15 mouse cellular contexts compared by ENCODE assay signal in genomic region chr11:12857358-12858199, GRCm38 (mm10).
A peak's percentile ranks its signal among the peaks of the same experiment; 100 is the strongest.
DNase-seq lines count a peak whose midpoint lies in the region; ATAC-seq and TF ChIP-seq lines count a peak whose summit lies in the region.
"Had no signal": no experiment of that assay in that cellular context is flagged by ENCODE, and none has a peak within 500 bp of the region (broad histone marks: within the 10 kb centered on the region; RNA-seq: fewer than 3 reads in every experiment).

No protein-coding gene starts in this region.

- H3K9ac ChIP-seq in forebrain, embryonic 13.5 days = no peak overlapping the region
- H3K9ac ChIP-seq in forebrain, postnatal 0 days = no peak overlapping the region
- no peak overlapping the region for H3K9ac ChIP-seq in liver, embryonic 11.5 days (ENCODE audit: low read depth, low read length)
- no peak overlapping the region for H3K9ac ChIP-seq in forebrain, embryonic 16.5 days (replicated peaks; ENCODE audit: low read depth, low read length)
- H3K9ac ChIP-seq in neural tube, embryonic 15.5 days (replicated peaks) = no peak overlapping the region
- H3K9ac ChIP-seq: liver, embryonic 13.5 days had no signal

- H3K9me3 ChIP-seq in forebrain, embryonic 13.5 days (replicated peaks) = no peaks in the 10 kb centered on the region
- H3K9me3 ChIP-seq in forebrain, postnatal 0 days (ENCODE audit: low read length) = no peaks in the 10 kb centered on the region
- H3K9me3 ChIP-seq in liver, embryonic 11.5 days (ENCODE audit: control insufficient read depth, low read length) = no peaks in the 10 kb centered on the region
- no peaks in the 10 kb centered on the region for H3K9me3 ChIP-seq in forebrain, embryonic 16.5 days (ENCODE audit: control insufficient read depth, low read length)
- H3K9me3 ChIP-seq in neural tube, embryonic 15.5 days (replicated peaks) = 0 out of 2 replicates have a peak, but pooled peaks cover 2% of the 10 kb centered on the region

- DNase-seq in forebrain, postnatal 0 days = no peak
- no peak for DNase-seq in liver, embryonic 11.5 days (ENCODE audit: low spot score)
- no peak for DNase-seq in liver
- no peak for DNase-seq in cerebellum, adult 8-10 months
- no peak for DNase-seq in right cerebral cortex, postnatal 36 days (ENCODE audit: low spot score in 2 of 2)
- DNase-seq: adrenal gland, postnatal 10 days; cerebellum, postnatal 36 days; gastrocnemius, adult 2 months; kidney, postnatal 36 days; liver, embryonic 13.5 days; spleen, adult 18-20 months had no signal

- TF ChIP-seq CTCF in forebrain, postnatal 0 days (IDR thresholded peaks at IDR 0.05; ENCODE audit: low read depth) = no peak

- peak; percentile 45 for ATAC-seq in forebrain, embryonic 13.5 days
- no peak for ATAC-seq in forebrain, postnatal 0 days
- ATAC-seq in liver, embryonic 11.5 days (replicated peaks; ENCODE audit: low FRiP score) = peak; percentile 50
- ATAC-seq in forebrain, embryonic 16.5 days = peak; percentile 20; the same call in 1 of the 2 replicates
- peak; percentile 5; the same call in 1 of the 2 replicates for ATAC-seq in neural tube, embryonic 15.5 days (ENCODE audit: low FRiP score)

- H3K36me3 ChIP-seq in forebrain, embryonic 13.5 days (ENCODE audit: poor library complexity, severe bottlenecking) = no peaks in the 10 kb centered on the region
- H3K36me3 ChIP-seq in forebrain, postnatal 0 days (ENCODE audit: insufficient read depth) = no peaks in the 10 kb centered on the region
- H3K36me3 ChIP-seq in liver, embryonic 11.5 days (ENCODE audit: control insufficient read depth, insufficient read depth, low read length) = no peaks in the 10 kb centered on the region
- H3K36me3 ChIP-seq in forebrain, embryonic 16.5 days (ENCODE audit: control insufficient read depth, insufficient read depth) = no peaks in the 10 kb centered on the region
- no peaks in the 10 kb centered on the region for H3K36me3 ChIP-seq in neural tube, embryonic 15.5 days
- H3K36me3 ChIP-seq: liver, embryonic 13.5 days had no signal

- H3K4me1 ChIP-seq in forebrain, embryonic 13.5 days = no peaks in the 10 kb centered on the region
- H3K4me1 ChIP-seq in forebrain, postnatal 0 days (ENCODE audit: insufficient read depth) = no peaks in the 10 kb centered on the region
- H3K4me1 ChIP-seq in liver, embryonic 11.5 days (replicated peaks; ENCODE audit: control insufficient read depth, insufficient read depth, low read length) = no peaks in the 10 kb centered on the region
- H3K4me1 ChIP-seq in forebrain, embryonic 16.5 days (replicated peaks; ENCODE audit: control insufficient read depth, insufficient read depth, low read length) = no peaks in the 10 kb centered on the region
- H3K4me1 ChIP-seq in neural tube, embryonic 15.5 days = no peaks in the 10 kb centered on the region
- H3K4me1 ChIP-seq: liver, embryonic 13.5 days had no signal

- no peak overlapping the region for H3K4me2 ChIP-seq in forebrain, embryonic 13.5 days
- no peak overlapping the region for H3K4me2 ChIP-seq in forebrain, postnatal 0 days (ENCODE audit: low read depth)
- H3K4me2 ChIP-seq in liver, embryonic 11.5 days = no peak overlapping the region
- H3K4me2 ChIP-seq in forebrain, embryonic 16.5 days (ENCODE audit: low read length) = no peak overlapping the region
- H3K4me2 ChIP-seq in neural tube, embryonic 15.5 days = no peak overlapping the region
- H3K4me2 ChIP-seq: liver, embryonic 13.5 days had no signal

- WGBS in forebrain, embryonic 13.5 days = 86% methylated on average over 6 of the region's 6 CpGs
- WGBS in forebrain, postnatal 0 days = 85% methylated on average over 6 of the region's 6 CpGs
- 69% methylated on average over 6 of the region's 6 CpGs for WGBS in liver, embryonic 11.5 days
- 83% methylated on average over 6 of the region's 6 CpGs for WGBS in forebrain, embryonic 16.5 days
- 83% methylated on average over 6 of the region's 6 CpGs for WGBS in neural tube, embryonic 15.5 days

- H3K27me3 ChIP-seq in forebrain, embryonic 13.5 days = no peaks in the 10 kb centered on the region
- no peaks in the 10 kb centered on the region for H3K27me3 ChIP-seq in forebrain, postnatal 0 days (ENCODE audit: insufficient read depth, low read length)
- no peaks in the 10 kb centered on the region for H3K27me3 ChIP-seq in liver, embryonic 11.5 days (replicated peaks; ENCODE audit: control insufficient read depth, insufficient read depth, low read length)
- H3K27me3 ChIP-seq in forebrain, embryonic 16.5 days (replicated peaks; ENCODE audit: control insufficient read depth, insufficient read depth, low read length) = no peaks in the 10 kb centered on the region
- H3K27me3 ChIP-seq in neural tube, embryonic 15.5 days (replicated peaks) = no peaks in the 10 kb centered on the region
- H3K27me3 ChIP-seq: liver, embryonic 13.5 days had no signal

- no peak overlapping the region for H3K27ac ChIP-seq in forebrain, embryonic 13.5 days
- H3K27ac ChIP-seq in forebrain, postnatal 0 days (ENCODE audit: low read depth, low read length) = no peak overlapping the region
- no peak overlapping the region for H3K27ac ChIP-seq in liver, embryonic 11.5 days (ENCODE audit: low read depth, low read length)
- H3K27ac ChIP-seq in forebrain, embryonic 16.5 days (ENCODE audit: low read length) = no peak overlapping the region
- no peak overlapping the region for H3K27ac ChIP-seq in neural tube, embryonic 15.5 days (replicated peaks)
- H3K27ac ChIP-seq: gastrocnemius, adult 2 months; liver, embryonic 13.5 days; macrophage had no signal

- H3K4me3 ChIP-seq in forebrain, embryonic 13.5 days = no peak overlapping the region
- H3K4me3 ChIP-seq in forebrain, postnatal 0 days (ENCODE audit: low read depth, low read length) = no peak overlapping the region
- H3K4me3 ChIP-seq in liver, embryonic 11.5 days (ENCODE audit: low read depth, low read length) = no peak overlapping the region
- H3K4me3 ChIP-seq in forebrain, embryonic 16.5 days (replicated peaks; ENCODE audit: low read length) = no peak overlapping the region
- H3K4me3 ChIP-seq in neural tube, embryonic 15.5 days (replicated peaks) = no peak overlapping the region
- H3K4me3 ChIP-seq: gastrocnemius, adult 2 months; liver, embryonic 13.5 days had no signal
